Mouse (Mus musculus): ENCODE data around the gene Sppl3. TPM values are rescaled to one million over a fixed set of nuclear protein-coding genes. Genes with fewer than 3 reads are reported as not detected.

Sppl3 gene
- polyA plus RNA-seq, 1 experiment, result 112 TPM

- TF ChIP-seq CTCF (IDR thresholded peaks at IDR 0.05; ENCODE audit: borderline replicate concordance, control insufficient read depth, extremely low read depth, insufficient read depth, low read length, poor library complexity), result no peak
- TF ChIP-seq POLR2A (IDR thresholded peaks at IDR 0.05; ENCODE audit: control insufficient read depth, extremely low read depth, insufficient read depth, low read length, poor library complexity), result no peak
- 86% methylated on average over 6 of the region's 6 CpGs for WGBS
- Histone ChIP-seq H3K27ac (ENCODE audit: control insufficient read depth, insufficient read depth, low read length) (no peak overlapping the region), H3K4me3 (ENCODE audit: control insufficient read depth, insufficient read depth, low read length) (no peak overlapping the region), H3K4me1 (replicated peaks; ENCODE audit: control insufficient read depth, insufficient read depth, low read length) (peaks cover 15% of the 10 kb centered on the region), H3K36me3 (ENCODE audit: control insufficient read depth, insufficient read depth, low read length) (no peaks in the 10 kb centered on the region), H3K27me3 (ENCODE audit: control insufficient read depth, insufficient read depth, low read length) (no peaks in the 10 kb centered on the region)
- no peak for DNase-seq
Measured at GRCm38 (mm10) chr5:115055418-115055817, 44.5 kb downstream of the Sppl3 start.

- WGBS, result 95% methylated on average over 4 of the region's 4 CpGs
Measured at GRCm38 (mm10) chr5:115057153-115057552, 46.2 kb downstream of the Sppl3 start.

GRCm38 (mm10) chr5:115058584-115059297 lies 47.8 kb downstream of the Sppl3 start:
- H3K27ac ChIP-seq (ENCODE audit: control insufficient read depth, insufficient read depth, low read length), result no peak overlapping the region
- H3K36me3 ChIP-seq (ENCODE audit: control insufficient read depth, insufficient read depth, low read length), result no peaks in the 10 kb centered on the region
- 38% methylated on average over 7 of the region's 7 CpGs for WGBS
- H3K4me3 ChIP-seq (ENCODE audit: control insufficient read depth, insufficient read depth, low read length), result no peak overlapping the region
- no peak for DNase-seq
- peaks cover 8% of the 10 kb centered on the region for H3K4me1 ChIP-seq (replicated peaks; ENCODE audit: control insufficient read depth, insufficient read depth, low read length)
- H3K27me3 ChIP-seq (ENCODE audit: control insufficient read depth, insufficient read depth, low read length), result no peaks in the 10 kb centered on the region
- TF ChIP-seq CTCF (IDR thresholded peaks at IDR 0.05; ENCODE audit: borderline replicate concordance, control insufficient read depth, extremely low read depth, insufficient read depth, low read length, poor library complexity) (no peak), POLR2A (IDR thresholded peaks at IDR 0.05; ENCODE audit: control insufficient read depth, extremely low read depth, insufficient read depth, low read length, poor library complexity) (no peak)

More at GRCm38 (mm10) chr5:115057153-115057552, 46.2 kb downstream of the Sppl3 start:
- Histone ChIP-seq H3K27ac (ENCODE audit: control insufficient read depth, insufficient read depth, low read length) (no peak overlapping the region), H3K4me3 (ENCODE audit: control insufficient read depth, insufficient read depth, low read length) (no peak overlapping the region), H3K4me1 (replicated peaks; ENCODE audit: control insufficient read depth, insufficient read depth, low read length) (peaks cover 11% of the 10 kb centered on the region), H3K27me3 (ENCODE audit: control insufficient read depth, insufficient read depth, low read length) (no peaks in the 10 kb centered on the region), H3K36me3 (ENCODE audit: control insufficient read depth, insufficient read depth, low read length) (no peaks in the 10 kb centered on the region)
- TF ChIP-seq CTCF (IDR thresholded peaks at IDR 0.05; ENCODE audit: borderline replicate concordance, control insufficient read depth, extremely low read depth, insufficient read depth, low read length, poor library complexity) (no peak), POLR2A (IDR thresholded peaks at IDR 0.05; ENCODE audit: control insufficient read depth, extremely low read depth, insufficient read depth, low read length, poor library complexity) (no peak)
- no peak for DNase-seq

- no peak overlapping the region for H3K27ac ChIP-seq (ENCODE audit: control insufficient read depth, insufficient read depth, low read length)
- H3K27me3 ChIP-seq (ENCODE audit: control insufficient read depth, insufficient read depth, low read length), result no peaks in the 10 kb centered on the region
- 0 out of 2 replicates have a peak, but pooled peaks cover 4% of the 10 kb centered on the region for H3K36me3 ChIP-seq (ENCODE audit: control insufficient read depth, insufficient read depth, low read length)
- DNase-seq, result no peak
- no peak overlapping the region for H3K4me3 ChIP-seq (ENCODE audit: control insufficient read depth, insufficient read depth, low read length)
- TF ChIP-seq CTCF (IDR thresholded peaks at IDR 0.05; ENCODE audit: borderline replicate concordance, control insufficient read depth, extremely low read depth, insufficient read depth, low read length, poor library complexity), result no peak
- 83% methylated on average over 8 of the region's 8 CpGs for WGBS
- H3K4me1 ChIP-seq (replicated peaks; ENCODE audit: control insufficient read depth, insufficient read depth, low read length), result peaks cover 7% of the 10 kb centered on the region
Measured at GRCm38 (mm10) chr5:115060067-115060695, 49.2 kb downstream of the Sppl3 start.

- 91% methylated on average over 3 of the region's 3 CpGs for WGBS
- no peaks in the 10 kb centered on the region for H3K27me3 ChIP-seq (ENCODE audit: control insufficient read depth, insufficient read depth, low read length)
- 0 out of 2 replicates have a peak, but pooled peaks cover 4% of the 10 kb centered on the region for H3K36me3 ChIP-seq (ENCODE audit: control insufficient read depth, insufficient read depth, low read length)
- no peak overlapping the region for H3K27ac ChIP-seq (ENCODE audit: control insufficient read depth, insufficient read depth, low read length)
- no peak for DNase-seq
- no peak for TF ChIP-seq POLR2A (IDR thresholded peaks at IDR 0.05; ENCODE audit: control insufficient read depth, extremely low read depth, insufficient read depth, low read length, poor library complexity)
- no peak for TF ChIP-seq CTCF (IDR thresholded peaks at IDR 0.05; ENCODE audit: borderline replicate concordance, control insufficient read depth, extremely low read depth, insufficient read depth, low read length, poor library complexity)
- no peak overlapping the region for H3K4me3 ChIP-seq (ENCODE audit: control insufficient read depth, insufficient read depth, low read length)
- H3K4me1 ChIP-seq (replicated peaks; ENCODE audit: control insufficient read depth, insufficient read depth, low read length), result peaks cover 7% of the 10 kb centered on the region
Measured at GRCm38 (mm10) chr5:115060977-115061376, 50.0 kb downstream of the Sppl3 start.

GRCm38 (mm10) chr5:115062566-115062965 lies 51.6 kb downstream of the Sppl3 start:
- Histone ChIP-seq H3K27me3 (ENCODE audit: control insufficient read depth, insufficient read depth, low read length) (no peaks in the 10 kb centered on the region), H3K27ac (ENCODE audit: control insufficient read depth, insufficient read depth, low read length) (no peak overlapping the region), H3K4me1 (replicated peaks; ENCODE audit: control insufficient read depth, insufficient read depth, low read length) (peaks cover 7% of the 10 kb centered on the region), H3K4me3 (ENCODE audit: control insufficient read depth, insufficient read depth, low read length) (no peak overlapping the region), H3K36me3 (ENCODE audit: control insufficient read depth, insufficient read depth, low read length) (0 out of 2 replicates have a peak, but pooled peaks cover 4% of the 10 kb centered on the region)
- no peak for DNase-seq
- WGBS, result 91% methylated on average over 1 of the region's 1 CpGs
- TF ChIP-seq POLR2A (IDR thresholded peaks at IDR 0.05; ENCODE audit: control insufficient read depth, extremely low read depth, insufficient read depth, low read length, poor library complexity) (no peak), CTCF (IDR thresholded peaks at IDR 0.05; ENCODE audit: borderline replicate concordance, control insufficient read depth, extremely low read depth, insufficient read depth, low read length, poor library complexity) (no peak)
